10 mouse cellular contexts compared by ENCODE assay signal in the genomic region with DNA sequence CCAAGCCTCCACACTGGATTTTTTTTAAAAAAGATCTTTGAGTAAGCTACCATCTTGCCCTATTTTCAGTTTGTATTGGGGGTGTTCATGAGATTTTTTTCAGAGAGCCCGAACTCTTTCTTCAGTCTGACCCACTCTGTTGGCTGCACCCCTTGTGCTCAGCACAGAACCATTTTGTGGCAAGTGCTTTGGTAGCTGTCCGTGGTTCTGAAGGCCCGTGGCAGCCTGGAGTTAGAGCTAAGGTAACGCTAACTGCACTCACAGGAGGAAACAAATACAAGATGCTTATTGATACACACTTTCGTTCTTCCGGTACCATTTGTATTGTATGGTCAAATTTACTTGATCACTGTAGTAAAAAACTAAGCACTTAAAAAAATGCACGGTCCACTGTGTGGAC. TPM values are rescaled to one million over a fixed set of nuclear protein-coding genes. Genes with fewer than 3 reads are reported as not detected.
DNase-seq lines count a peak whose midpoint lies in the region; ATAC-seq and TF ChIP-seq lines count a peak whose summit lies in the region.
"Had no signal": no experiment of that assay in that cellular context is flagged by ENCODE, and none has a peak within 500 bp of the region (broad histone marks: within the 10 kb centered on the region; RNA-seq: fewer than 3 reads in every experiment).

No protein-coding gene starts in this region.

- TF ChIP-seq POLR2A in CH12.LX (IDR thresholded peaks at IDR 0.05; ENCODE audit: low read depth, low read length): no peak

- H3K9ac ChIP-seq in kidney, embryonic 14.5 days (ENCODE audit: low read depth, low read length): no peak overlapping the region
- H3K9ac ChIP-seq in CH12.LX (ENCODE audit: insufficient read depth, low read depth): no peak overlapping the region
- no peak overlapping the region for H3K9ac ChIP-seq in midbrain, embryonic 15.5 days
- H3K9ac ChIP-seq: stomach, embryonic 15.5 days had no signal

- ATAC-seq in kidney, embryonic 14.5 days (ENCODE audit: low FRiP score, low TSS enrichment): no peak
- no peak for ATAC-seq in granulocyte monocyte progenitor cell, adult 5-6 weeks (replicated peaks; ENCODE audit: poor library complexity, severe bottlenecking)
- ATAC-seq in midbrain, embryonic 15.5 days (replicated peaks): no peak

- H3K79me2 ChIP-seq in CH12.LX (replicated peaks; ENCODE audit: control insufficient read depth, extremely low read depth, insufficient read depth, poor library complexity, severe bottlenecking): no peaks in the 10 kb centered on the region

- no peaks in the 10 kb centered on the region for H3K36me3 ChIP-seq in kidney, embryonic 14.5 days (ENCODE audit: control insufficient read depth, insufficient read depth, low read length)
- H3K36me3 ChIP-seq in CH12.LX (replicated peaks in 1 of 2; ENCODE audit: control insufficient read depth in 1 of 2, insufficient read depth in 1 of 2, low read length in 1 of 2): no peaks in the 10 kb centered on the region
- no peaks in the 10 kb centered on the region for H3K36me3 ChIP-seq in midbrain, embryonic 15.5 days (replicated peaks)
- H3K36me3 ChIP-seq: stomach, embryonic 15.5 days had no signal

- DNase-seq in kidney, adult 9 months: peak; percentile 10
- peak; percentile 19 for DNase-seq in CH12.LX (ENCODE audit: extremely low read depth)
- peak; percentile 18 to 23 for DNase-seq in adrenal gland, adult 18-20 months (ENCODE audit: low spot score in 2 of 2)
- DNase-seq in kidney, postnatal 36 days: peak; percentile 7 to 67
- DNase-seq in layer of hippocampus, adult 18-20 months (ENCODE audit: low spot score in 2 of 2): no peak
- DNase-seq: layer of hippocampus, postnatal 36 days had no signal

- H3K27me3 ChIP-seq in kidney, embryonic 14.5 days (ENCODE audit: control insufficient read depth, insufficient read depth, low read length): no peaks in the 10 kb centered on the region
- peaks cover 75% of the 10 kb centered on the region for H3K27me3 ChIP-seq in CH12.LX (replicated peaks)
- no peaks in the 10 kb centered on the region for H3K27me3 ChIP-seq in midbrain, embryonic 15.5 days (replicated peaks)
- H3K27me3 ChIP-seq: stomach, embryonic 15.5 days had no signal

- no peak for TF ChIP-seq RAD21 in CH12.LX (IDR thresholded peaks at IDR 0.05; ENCODE audit: low read depth, low read length)

- H3K9me3 ChIP-seq in kidney, embryonic 14.5 days (ENCODE audit: control insufficient read depth, low read length): no peaks in the 10 kb centered on the region
- no peaks in the 10 kb centered on the region for H3K9me3 ChIP-seq in CH12.LX (replicated peaks; ENCODE audit: low read length)
- H3K9me3 ChIP-seq in midbrain, embryonic 15.5 days: 0 out of 2 replicates have a peak, but pooled peaks cover 4% of the 10 kb centered on the region
- H3K9me3 ChIP-seq: stomach, embryonic 15.5 days had no signal

- H3K27ac ChIP-seq in kidney, embryonic 14.5 days (ENCODE audit: low read depth, low read length): no peak overlapping the region
- no peak overlapping the region for H3K27ac ChIP-seq in CH12.LX (ENCODE audit: insufficient read depth, low read depth)
- no peak overlapping the region for H3K27ac ChIP-seq in midbrain, embryonic 15.5 days
- H3K27ac ChIP-seq: stomach, embryonic 15.5 days had no signal

- no peak overlapping the region for H3K4me3 ChIP-seq in kidney, embryonic 14.5 days (ENCODE audit: low read length)
- no peak overlapping the region for H3K4me3 ChIP-seq in CH12.LX (replicated peaks in 1 of 3; ENCODE audit: low read depth in 2 of 3, low read length in 2 of 3, poor library complexity in 1 of 3)
- no peak overlapping the region for H3K4me3 ChIP-seq in midbrain, embryonic 15.5 days
- H3K4me3 ChIP-seq: stomach, embryonic 15.5 days had no signal

- no peak overlapping the region for H3K4me2 ChIP-seq in kidney, embryonic 14.5 days (replicated peaks; ENCODE audit: low read depth, low read length)
- H3K4me2 ChIP-seq in CH12.LX (ENCODE audit: insufficient read depth, low read depth, poor library complexity, severe bottlenecking): no peak overlapping the region
- H3K4me2 ChIP-seq in midbrain, embryonic 15.5 days: no peak overlapping the region
- H3K4me2 ChIP-seq: stomach, embryonic 15.5 days had no signal

- TF ChIP-seq CTCF in CH12.LX (conservative IDR thresholded peaks at IDR 0.05 in 1 of 2, IDR thresholded peaks at IDR 0.05 in 1 of 2; ENCODE audit: low read depth in 2 of 2, low read length in 2 of 2): no peak

- no peaks in the 10 kb centered on the region for H3K4me1 ChIP-seq in kidney, embryonic 14.5 days (ENCODE audit: control insufficient read depth, insufficient read depth, low read length)
- H3K4me1 ChIP-seq in CH12.LX (ENCODE audit: control insufficient read depth in 1 of 2, insufficient read depth in 2 of 2): no peaks in the 10 kb centered on the region
- H3K4me1 ChIP-seq in midbrain, embryonic 15.5 days: no peaks in the 10 kb centered on the region
- H3K4me1 ChIP-seq: stomach, embryonic 15.5 days had no signal

- in situ Hi-C loops in CH12.LX (cut with MboI; ENCODE audit: low pct_ligation_motif_present, low pct_unique_long_range_greater_than_20kb, low sequenced_read_pairs): no loop called here

- dilution Hi-C loops in CH12.LX (cut with MboI; ENCODE audit: extremely low pct_ligation_motif_present, extremely low pct_unique_long_range_greater_than_20kb, low sequenced_read_pairs): no loop called here

- WGBS in kidney, embryonic 14.5 days: 45% methylated on average over 7 of the region's 7 CpGs
- 54% methylated on average over 7 of the region's 7 CpGs for WGBS in midbrain, embryonic 15.5 days

- TF ChIP-seq EP300 in CH12.LX (IDR thresholded peaks at IDR 0.05; ENCODE audit: low read length): no peak

TF ChIP-seq in CH12.LX, 34 proteins besides CTCF, POLR2A, EP300 and RAD21:
- TF ChIP-seq USF2 (conservative IDR thresholded peaks at IDR 0.05; ENCODE audit: low read depth, low read length): no peak
- no peak for TF ChIP-seq POLR2AphosphoS2 (IDR thresholded peaks at IDR 0.05; ENCODE audit: low read depth, low read length)
- no peak for TF ChIP-seq TCF12 (IDR thresholded peaks at IDR 0.05; ENCODE audit: low read depth, low read length)
- TF ChIP-seq HCFC1 (IDR thresholded peaks at IDR 0.05; ENCODE audit: low read depth, low read length): no peak
- no peak for TF ChIP-seq NRF1 (IDR thresholded peaks at IDR 0.05; ENCODE audit: low read depth, low read length)
- no peak for TF ChIP-seq UBTF (IDR thresholded peaks at IDR 0.05; ENCODE audit: low read depth, low read length)
- TF ChIP-seq ZC3H11A (IDR thresholded peaks at IDR 0.05; ENCODE audit: low read depth, low read length): no peak
- no peak for TF ChIP-seq ZKSCAN1 (IDR thresholded peaks at IDR 0.05; ENCODE audit: borderline replicate concordance, low read depth, low read length)
- no peak for TF ChIP-seq MAZ (IDR thresholded peaks at IDR 0.05; ENCODE audit: low read depth, low read length)
- no peak for TF ChIP-seq CHD2 (IDR thresholded peaks at IDR 0.05; ENCODE audit: low read length)
TF ChIP-seq in CH12.LX: peak in this region for 0.

RNA-seq across cellular contexts. Expression of a gene that starts 36.7 kb away (rescaled TPM):
- polyA plus RNA-seq in kidney, embryonic 14.5 days (2014; fragmentation: Nextera tagmentation; extraction: Ambion mirVana): 57.1 and 68.6 TPM in 2 replicates
- total RNA-seq in CH12.LX (2012; rRNA removed) (32.1 and 33.2 TPM in 2 replicates), CH12.LX (2014; rRNA removed) (36.2 and 36.3 TPM in 2 replicates)
- 28.6 and 33.6 TPM in 2 replicates for polyA plus RNA-seq in CH12.LX (2012; ENCODE audit: insufficient read length, low read depth)
- total RNA-seq in adrenal gland, adult 18-20 months (2021): 10 to 100 TPM; 26.5 to 28.2 TPM
- total RNA-seq in layer of hippocampus, adult 18-20 months (2021): 10 to 100 TPM; 48.2 to 49.0 TPM
- 24.9 and 30.0 TPM in 2 replicates for total RNA-seq in granulocyte monocyte progenitor cell, adult 5-6 weeks (2014; fragmentation: Nextera tagmentation)
- total RNA-seq in granulocyte monocyte progenitor cell, adult 5-6 weeks (2017): 8.9 and 11.5 TPM in 2 replicates
- 78.6 and 80.2 TPM in 2 replicates for polyA plus RNA-seq in midbrain, embryonic 15.5 days (2015; fragmentation: Nextera tagmentation; extraction: Ambion mirVana)

RNA-seq across cellular contexts. Expression of a gene that starts 57.2 kb away (rescaled TPM):
- polyA plus RNA-seq in kidney, embryonic 14.5 days (2014; fragmentation: Nextera tagmentation; extraction: Ambion mirVana): 3.2 and 4.3 TPM in 2 replicates
- total RNA-seq in CH12.LX (2012; rRNA removed) (1.3 and 3.8 TPM in 2 replicates), CH12.LX (2014; rRNA removed) (not detected in 2 replicates)
- 0.50 and 0.53 TPM in 2 replicates for polyA plus RNA-seq in CH12.LX (2012; ENCODE audit: insufficient read length, low read depth)
- 10 to 100 TPM; 35.6 to 63.7 TPM for total RNA-seq in adrenal gland, adult 18-20 months (2021)
- total RNA-seq in layer of hippocampus, adult 18-20 months (2021): 100 to 1,000 TPM in 1 of 2 experiments, 10 to 100 TPM in 1; 94.3 to 102 TPM
- total RNA-seq in granulocyte monocyte progenitor cell, adult 5-6 weeks (2014; fragmentation: Nextera tagmentation): 10.4 and 13.9 TPM in 2 replicates
- 0.88 and 1.2 TPM in 2 replicates for total RNA-seq in granulocyte monocyte progenitor cell, adult 5-6 weeks (2017)
- 13.4 and 14.6 TPM in 2 replicates for polyA plus RNA-seq in midbrain, embryonic 15.5 days (2015; fragmentation: Nextera tagmentation; extraction: Ambion mirVana)

Comparison
In these comparisons a context has a peak if more than half of its experiments do, and no peak if none do; other contexts are left out.
1. DNase-seq: peak in kidney, adult 9 months (single experiment), CH12.LX (single experiment), adrenal gland, adult 18-20 months (2 of 2) and kidney, postnatal 36 days (2 of 2); none in layer of hippocampus, adult 18-20 months (0 of 2).